Mouse (Mus musculus) spleen, adult 2 months (tissue): Measurements from ENCODE around the gene Lnx2.

Experiments used
- CTCF ChIP-seq: fragments of 200-500 bp; IDR thresholded peaks from 2 replicates; pipeline ENCODE4 v1.5.1; 2011; ENCODE audit warnings: mild to moderate bottlenecking, inconsistent platforms; ENCODE audit not compliant: insufficient read depth, insufficient read length, insufficient replicate concordance; ENCODE audit errors: extremely low read depth
- POLR2A ChIP-seq: fragments of 200-500 bp; IDR thresholded peaks from 2 replicates; pipeline ENCODE4 v1.6.1; 2011; ENCODE audit warnings: low read depth, low read length, inconsistent platforms

GRCm38 (mm10) chr5:146974781-146975123 is 101.6 kb downstream of the Lnx2 start:
- TF ChIP-seq POLR2A (no peak), CTCF (no peak)
